Mouse (Mus musculus): ENCODE results near the gene Cfap20.
"Not testable (repeated sequence)": the region's sequence is repeated elsewhere in the genome, so short reads cannot be mapped to it uniquely, and the experiment has no call there.

Cfap20 gene

DNA sequence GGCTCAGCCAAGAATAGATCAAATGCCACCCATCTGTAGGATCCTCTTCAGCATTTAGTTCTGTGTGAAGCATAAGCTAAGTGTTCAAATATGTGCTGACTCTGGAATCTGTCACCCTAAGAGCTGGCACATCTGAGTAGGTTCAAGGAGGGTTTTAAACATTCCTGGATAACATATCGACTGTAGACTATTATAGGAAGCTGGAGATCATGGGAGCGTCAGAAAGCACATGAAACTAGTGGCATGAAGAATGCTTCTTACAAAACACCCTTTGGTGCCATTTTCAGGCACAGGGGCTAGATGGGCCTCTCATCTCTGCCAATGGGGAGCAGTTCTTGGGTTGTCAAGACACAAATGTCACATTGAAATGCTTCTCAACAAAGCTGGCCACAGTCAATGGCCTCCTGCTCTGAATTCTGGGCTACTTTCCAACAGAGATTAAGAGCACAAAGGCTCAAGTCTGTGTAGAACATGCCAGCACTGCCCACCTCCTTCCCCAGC lies 7.8 kb downstream of the Cfap20 start:
- in situ Hi-C loops (cut with MboI, MseI), result loop anchor here (5.0 to 10.0 kb wide), 3 partner anchors 40 to 452 kb away; partner anchors contain the start of genes Adgrg1 (in 1 of the 2), Usb1 (in 1 of the 2) and Zfp319 (in 1 of the 2)

DNA sequence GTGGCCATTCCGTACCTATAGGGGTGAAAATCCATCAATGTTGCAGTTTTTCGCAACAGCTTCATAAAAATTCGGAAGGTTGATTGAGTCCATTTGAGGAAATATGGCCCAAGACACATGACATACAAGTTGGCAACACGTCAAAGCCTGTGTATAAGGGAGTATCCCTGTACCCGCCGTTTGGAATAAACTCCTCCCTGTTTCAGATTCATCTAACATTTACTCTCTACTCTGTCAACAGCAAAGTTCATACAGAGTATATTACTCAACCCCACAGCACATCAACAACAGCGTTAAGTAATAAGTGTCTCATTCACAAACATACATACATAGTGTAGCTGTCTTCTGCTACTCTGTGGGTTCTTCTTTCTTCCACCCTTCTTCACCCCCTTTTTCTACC lies 10.0 kb downstream of the Cfap20 start:
- in situ Hi-C loops (cut with MboI, MseI), result loop anchor here (5.0 to 10.0 kb wide), 4 partner anchors 37 to 450 kb away; partner anchors contain the start of genes Adgrg1 (in 1 of the 2), Mmp15 (in 1 of the 2), Usb1 (in 1 of the 2) and Zfp319 (in 1 of the 2)

DNA sequence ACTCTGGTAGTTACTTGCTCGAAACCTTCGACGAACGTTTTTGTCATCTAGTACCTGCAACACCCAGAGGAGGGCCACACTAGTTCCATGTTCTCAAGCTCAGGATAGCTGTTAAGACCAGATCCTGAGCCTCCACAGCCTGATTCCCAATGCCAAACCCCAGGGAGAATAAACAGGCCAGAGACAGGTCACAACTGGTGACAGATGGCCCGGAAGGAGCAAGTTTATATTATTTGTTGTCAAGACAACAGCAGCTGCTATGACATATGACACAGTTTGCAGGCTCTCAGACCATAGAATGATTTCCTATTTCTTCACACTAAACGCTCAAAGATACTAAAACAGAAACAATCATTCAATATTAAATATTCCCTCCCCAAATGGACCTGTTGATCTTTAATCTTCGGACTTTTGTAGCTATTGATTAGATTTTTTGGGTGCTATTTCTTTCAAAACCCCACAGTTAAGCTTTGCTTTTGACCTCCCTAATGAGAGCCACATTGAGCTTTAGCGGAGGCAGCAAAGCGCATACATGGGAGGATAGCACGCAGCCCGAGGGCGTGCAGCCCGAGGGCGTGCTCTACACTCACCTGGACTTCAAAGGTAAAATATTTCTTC lies 12.4 kb downstream of the Cfap20 start:
- in situ Hi-C loops (cut with MboI, MseI), result loop anchor here in 1 of 2 experiments (5.0 to 10.0 kb wide), 2 partner anchors 70 to 448 kb away; partner anchors contain the start of genes Adgrg1 and Mmp15

DNA sequence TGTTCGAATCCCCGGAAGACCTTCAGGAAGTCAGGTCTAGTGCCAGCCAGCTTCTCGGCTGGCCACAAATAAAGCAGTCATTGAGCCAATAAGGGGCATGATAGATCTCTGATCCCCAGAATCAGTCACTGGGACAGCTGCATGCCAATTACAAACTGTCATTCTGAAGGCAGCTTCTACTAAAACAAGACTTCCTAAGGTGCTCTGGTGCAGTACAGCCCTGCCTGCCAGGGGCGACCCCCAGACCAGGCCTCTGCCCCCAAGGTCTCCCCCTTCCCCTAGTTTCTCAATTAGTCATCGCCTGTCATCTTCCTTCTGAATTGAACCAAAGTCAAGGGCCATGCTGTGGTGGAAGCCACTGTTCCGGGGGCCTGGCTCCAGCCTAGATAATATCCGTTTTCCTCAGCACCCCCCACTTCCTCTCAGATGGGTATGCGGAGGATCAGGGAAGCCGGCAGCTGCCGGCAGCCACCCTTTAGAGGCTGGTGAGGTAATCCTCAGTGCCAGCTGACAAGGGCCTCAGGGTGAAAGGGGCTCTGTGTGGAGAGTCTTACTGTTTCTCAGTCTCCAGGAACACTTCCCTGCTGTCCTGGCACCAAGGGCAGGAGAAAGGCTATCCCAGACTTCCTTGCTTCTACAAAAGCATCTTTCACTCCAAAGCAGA lies 23.2 kb downstream of the Cfap20 start:
- in situ Hi-C loops (cut with MboI, MseI), result no loop called here

DNA sequence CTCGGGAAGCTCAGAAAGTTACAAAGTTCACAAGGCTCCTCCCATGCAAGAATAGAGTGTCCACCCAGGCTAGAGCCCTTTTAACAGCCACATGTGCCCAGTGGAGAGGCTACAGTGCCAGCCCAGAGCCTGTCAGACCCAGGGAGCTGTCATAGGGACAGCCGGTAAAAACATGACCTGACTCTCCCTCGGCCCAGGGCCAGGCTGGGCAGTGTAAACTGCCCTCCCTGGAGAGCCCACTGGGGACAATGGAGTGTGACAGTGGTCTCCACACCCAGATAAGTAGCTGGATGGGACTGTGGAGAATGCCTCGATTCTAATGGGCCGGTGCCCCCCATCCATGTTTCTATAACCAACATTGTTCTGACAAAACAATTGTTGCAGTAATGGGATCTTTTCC lies 25.2 kb downstream of the Cfap20 start:
- in situ Hi-C loops (cut with MboI, MseI), result no loop called here

DNA sequence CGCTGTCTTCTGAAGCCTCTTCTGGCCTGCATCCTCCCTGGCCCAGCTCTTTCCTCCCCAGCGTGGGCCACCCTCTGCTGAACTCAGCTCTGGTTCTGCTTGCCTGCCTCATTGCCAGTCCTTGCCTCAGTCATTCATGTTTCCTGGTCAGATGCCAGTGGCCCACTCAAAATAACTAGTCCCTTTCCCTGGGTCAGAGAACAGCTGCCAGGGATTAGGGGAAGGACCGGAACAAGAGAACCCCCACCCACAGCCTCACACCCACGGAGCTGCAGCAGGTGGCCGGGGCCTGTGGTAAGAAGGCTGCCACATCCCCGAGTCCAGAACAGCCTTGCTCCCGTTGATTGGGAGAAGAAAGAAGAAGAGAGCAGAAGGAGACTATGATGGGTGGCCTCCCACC lies 33.6 kb downstream of the Cfap20 start:
- in situ Hi-C loops (cut with MboI, MseI), result no loop called here

DNA sequence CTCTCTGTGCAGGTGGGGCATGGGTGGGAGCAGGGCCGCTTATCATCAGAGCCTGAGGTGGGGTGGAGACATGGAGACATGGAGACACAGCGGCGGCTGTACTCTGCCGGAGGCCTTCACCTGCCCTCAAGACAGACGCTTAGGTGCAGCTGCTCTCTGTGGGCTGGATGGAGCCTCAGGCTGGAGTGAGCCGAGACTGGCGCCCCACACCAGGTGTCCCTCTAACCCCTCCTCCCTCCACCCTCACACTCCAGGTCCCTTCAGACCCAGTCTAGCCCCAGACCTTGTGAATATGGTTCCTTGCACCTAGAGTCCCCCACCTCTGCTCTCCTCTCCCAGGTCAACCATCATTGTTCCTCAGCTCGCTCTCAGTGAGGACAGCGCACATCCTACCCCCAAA lies 35.5 kb downstream of the Cfap20 start:
- in situ Hi-C loops (cut with MboI, MseI), result no loop called here

DNA sequence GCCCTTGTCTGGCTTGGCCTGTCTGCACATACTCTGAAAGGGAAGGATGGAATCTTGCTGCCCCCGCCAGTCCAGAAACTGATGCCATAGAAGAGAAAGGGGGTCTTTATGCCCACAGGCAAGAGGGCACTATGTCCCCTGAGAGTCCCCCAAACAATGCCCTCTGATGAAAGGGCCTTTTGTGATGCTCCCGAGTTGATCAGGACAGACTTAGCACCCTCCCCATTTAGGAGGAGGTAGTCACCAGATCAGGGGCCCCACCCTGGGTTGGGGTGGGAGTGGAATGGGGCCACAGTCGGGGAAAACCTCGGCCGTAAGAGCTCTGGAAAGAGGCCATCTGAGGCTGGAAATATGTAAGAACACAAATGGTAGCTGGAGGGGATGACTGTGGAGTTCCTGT lies 37.5 kb downstream of the Cfap20 start:
- in situ Hi-C loops (cut with MboI, MseI), result no loop called here

DNA sequence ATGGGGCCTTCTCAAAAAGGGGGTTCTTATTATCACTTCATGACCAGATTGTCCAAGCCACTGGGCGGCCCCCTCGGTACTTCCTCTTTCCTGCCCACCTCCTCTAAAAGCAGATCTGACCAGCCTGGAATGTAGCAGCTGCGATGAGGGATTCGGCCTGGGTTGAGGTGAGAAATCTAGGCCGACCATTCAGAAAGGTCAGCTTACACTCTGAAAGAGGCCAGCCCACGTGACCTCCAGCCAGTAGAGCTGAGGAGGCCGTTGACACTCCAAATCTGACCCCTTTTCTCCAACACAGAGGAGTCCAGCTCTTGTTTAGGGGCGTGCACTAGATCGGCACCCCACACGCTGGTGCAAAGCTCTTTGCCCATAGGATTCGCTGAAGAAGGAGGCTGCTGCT lies 37.9 kb downstream of the Cfap20 start:
- in situ Hi-C loops (cut with MboI, MseI), result no loop called here

DNA sequence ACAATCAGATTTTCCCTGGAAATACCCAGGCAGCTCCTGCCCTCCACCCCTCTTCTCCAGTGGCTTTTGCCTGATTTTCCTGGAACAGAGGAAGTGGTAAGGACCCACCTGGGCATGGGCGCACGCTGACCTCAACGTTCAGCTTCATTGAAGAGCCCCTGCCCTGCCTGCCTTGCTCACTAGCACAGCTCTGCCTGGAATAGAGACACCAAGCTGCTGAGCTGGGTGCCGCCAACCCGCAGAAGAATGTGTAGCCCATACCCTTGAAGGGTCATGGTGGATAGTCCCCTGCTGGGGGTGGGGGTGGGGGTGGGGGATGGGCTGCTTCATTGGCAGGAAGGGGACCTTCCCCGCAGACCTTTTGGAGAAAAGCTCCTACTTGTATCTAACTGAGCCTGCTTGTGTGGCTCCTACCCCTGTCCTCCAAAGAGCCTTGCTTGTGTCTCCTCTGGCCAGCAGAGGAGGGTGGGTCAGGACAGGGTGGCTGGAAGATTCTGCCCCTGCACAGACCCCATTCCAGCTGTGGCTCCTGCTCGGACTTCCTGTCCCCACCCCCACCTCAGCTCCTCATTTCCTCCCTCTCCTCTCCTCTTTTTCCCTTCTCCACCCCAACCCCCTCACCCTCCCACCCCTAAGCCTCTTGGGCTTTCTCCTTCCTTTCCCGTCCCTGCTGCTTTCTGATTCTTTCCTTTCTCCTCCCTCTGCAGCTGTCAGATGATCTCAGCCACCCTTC lies 39.3 kb downstream of the Cfap20 start:
- in situ Hi-C loops (cut with MboI, MseI), result no loop called here

DNA sequence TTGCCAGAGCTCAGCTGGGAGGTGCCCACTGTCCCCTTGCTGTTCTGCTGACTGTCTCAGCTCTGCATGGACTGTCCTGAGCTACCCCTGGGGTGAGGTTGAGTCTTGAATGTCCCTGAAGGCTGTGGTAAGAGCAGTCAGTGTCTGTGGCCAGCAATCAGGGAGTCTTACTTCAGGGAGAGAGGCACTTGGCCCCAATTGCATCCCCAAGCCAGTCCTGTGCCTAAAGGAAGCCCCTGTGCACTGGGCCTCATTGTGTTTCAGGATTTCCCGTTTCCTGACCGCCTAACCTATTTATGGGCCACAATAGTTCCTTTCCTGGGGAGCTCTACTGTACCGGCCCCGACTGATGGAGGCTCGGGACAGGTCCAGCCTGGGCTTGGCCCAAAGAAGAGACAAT lies 42.1 kb downstream of the Cfap20 start:
- in situ Hi-C loops (cut with MboI, MseI), result no loop called here

DNA sequence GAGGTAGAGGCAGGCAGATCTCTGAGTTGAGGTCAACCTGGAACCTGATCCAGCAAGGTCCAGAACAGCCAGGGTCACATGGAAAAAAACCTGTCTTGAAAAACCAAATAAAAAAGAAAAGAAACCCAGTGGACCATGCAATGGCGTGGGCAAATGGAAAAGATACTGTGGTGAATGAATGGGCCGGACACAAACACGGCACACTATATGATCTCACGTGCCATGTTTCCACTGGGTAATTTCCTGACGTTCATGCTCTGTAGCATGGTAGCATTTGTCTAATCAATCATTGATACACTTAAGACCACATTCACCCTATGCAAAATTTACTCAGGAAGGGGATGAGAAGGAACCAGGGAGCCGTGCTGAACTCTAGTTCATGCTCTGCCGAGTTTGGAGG lies 43.6 kb downstream of the Cfap20 start:
- in situ Hi-C loops (cut with MboI, MseI), result no loop called here

DNA sequence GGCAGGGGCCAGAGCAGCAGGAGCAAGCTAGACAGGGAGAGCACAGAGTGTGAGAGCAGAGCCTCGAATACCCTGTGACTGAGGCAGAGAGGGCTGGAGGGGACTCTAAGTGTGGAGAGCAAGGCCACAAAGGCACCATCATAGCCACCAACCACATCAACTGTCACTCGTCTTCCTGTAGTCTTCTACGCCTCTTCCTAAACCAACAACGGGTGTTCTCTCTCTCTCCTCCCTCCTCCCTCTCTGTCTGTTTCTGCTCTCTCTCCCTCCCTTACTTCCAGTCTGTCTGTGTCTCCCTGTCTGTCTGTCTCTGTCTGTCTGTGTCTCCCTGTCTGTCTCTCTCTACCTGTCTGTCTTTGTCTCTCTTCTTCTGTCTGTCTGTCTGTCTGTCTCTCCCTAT lies 44.4 kb downstream of the Cfap20 start:
- in situ Hi-C loops (cut with MboI, MseI), result no loop called here

DNA sequence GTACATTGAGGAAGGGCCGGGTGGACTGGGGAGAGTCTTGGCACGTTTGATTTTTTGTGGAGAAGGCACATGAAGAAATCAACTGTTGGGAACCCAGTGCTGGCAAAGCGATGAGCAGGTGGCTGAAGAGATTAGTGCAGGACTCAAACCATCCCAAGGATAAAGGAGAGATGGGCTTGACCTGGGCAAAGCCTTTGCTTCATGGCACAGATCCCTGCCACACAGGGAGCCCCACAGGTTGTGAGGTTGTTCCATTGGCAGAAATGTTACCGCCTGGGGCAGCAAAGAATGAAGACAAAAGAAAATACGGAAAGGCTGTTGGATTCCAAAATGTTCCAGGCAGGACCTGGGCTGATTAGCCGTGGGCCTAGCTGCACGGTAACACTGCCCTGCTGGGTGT lies 46.7 kb downstream of the Cfap20 start:
- in situ Hi-C loops (cut with MboI, MseI), result loop anchor here in 1 of 2 experiments (5.0 kb wide), 1 partner anchor 39 kb away; no protein-coding TSS in a partner anchor

DNA sequence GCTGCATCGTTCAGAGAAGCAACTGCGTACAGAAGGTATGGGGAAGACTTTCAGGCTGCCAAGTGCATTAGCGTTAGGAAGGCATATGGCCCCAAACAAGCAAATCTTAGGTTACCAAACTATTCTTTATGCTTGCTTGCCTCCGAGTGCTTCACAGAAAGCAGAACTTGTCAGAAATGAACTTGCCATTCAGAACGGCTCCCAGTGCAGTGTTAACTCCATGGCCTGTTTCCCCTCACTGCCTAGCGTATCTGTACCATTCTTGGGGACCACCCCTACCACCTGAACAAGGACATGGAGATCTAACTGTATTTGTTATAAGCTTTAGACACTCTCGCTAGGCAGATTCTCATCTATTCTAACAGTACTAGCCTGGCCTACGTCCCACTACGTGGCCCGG lies 47.4 kb downstream of the Cfap20 start:
- in situ Hi-C loops (cut with MboI, MseI), result loop anchor here in 1 of 2 experiments (5.0 kb wide), 1 partner anchor 40 kb away; no protein-coding TSS in a partner anchor

DNA sequence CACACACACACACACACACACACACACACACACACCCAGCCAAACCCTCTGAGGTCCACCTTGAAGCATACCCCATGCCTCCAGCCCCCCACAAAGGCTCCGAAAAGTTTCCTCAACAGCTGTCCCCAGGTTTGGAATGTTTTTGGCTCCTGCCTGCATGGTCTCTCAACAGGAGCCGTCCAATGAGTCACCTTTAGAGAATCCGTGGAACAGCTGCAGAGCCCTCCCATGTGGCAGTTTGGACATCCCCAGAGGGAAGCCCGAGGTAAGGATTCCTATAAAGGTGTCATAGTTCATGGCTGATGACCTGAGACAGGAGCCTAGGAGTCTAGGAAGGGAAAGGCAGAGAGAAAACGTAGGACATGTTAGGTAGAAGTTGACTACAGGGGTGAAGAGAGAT lies 48.6 kb downstream of the Cfap20 start:
- in situ Hi-C loops (cut with MboI, MseI), result loop anchor here in 1 of 2 experiments (5.0 kb wide), 1 partner anchor 41 kb away; no protein-coding TSS in a partner anchor

DNA sequence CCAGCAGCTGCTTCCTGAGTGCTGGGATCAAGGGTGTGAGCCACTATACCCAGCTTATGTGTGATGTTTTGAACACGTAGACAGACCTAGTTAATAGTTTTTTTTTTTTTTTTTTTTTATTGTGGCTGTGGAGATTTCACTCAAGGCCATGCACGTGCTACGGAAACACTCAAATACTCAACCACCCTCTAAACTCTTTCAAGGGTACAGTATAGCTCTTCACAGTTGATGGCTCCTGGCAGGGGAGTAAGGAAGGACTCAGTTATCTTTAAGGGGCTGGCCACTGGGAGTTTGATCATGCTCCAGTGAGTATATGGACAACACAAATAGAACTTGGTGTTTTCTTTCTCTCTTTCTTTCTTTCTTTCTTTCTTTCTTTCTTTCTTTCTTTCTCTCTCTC lies 50.2 kb downstream of the Cfap20 start:
- in situ Hi-C loops (cut with MboI, MseI), result no loop called here

DNA sequence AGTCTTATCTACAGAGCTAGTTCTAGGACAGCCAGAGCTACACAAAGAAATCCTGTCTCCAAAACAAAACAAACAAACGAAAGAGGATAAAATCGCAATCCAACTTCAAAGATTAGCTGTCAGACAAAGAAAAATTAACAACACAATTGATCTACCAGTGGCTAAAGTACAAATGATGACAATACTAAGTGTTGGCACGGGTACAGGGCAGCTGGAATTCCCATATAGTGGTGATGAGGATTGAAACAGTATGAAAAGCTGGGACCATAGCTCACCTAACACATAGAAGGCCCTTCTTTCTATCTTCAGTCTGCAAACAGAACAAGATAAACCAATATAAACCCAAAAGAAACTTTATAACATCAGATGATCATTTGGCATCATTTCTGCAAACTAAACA lies 53.1 kb downstream of the Cfap20 start:
- in situ Hi-C loops (cut with MboI, MseI), result no loop called here

DNA sequence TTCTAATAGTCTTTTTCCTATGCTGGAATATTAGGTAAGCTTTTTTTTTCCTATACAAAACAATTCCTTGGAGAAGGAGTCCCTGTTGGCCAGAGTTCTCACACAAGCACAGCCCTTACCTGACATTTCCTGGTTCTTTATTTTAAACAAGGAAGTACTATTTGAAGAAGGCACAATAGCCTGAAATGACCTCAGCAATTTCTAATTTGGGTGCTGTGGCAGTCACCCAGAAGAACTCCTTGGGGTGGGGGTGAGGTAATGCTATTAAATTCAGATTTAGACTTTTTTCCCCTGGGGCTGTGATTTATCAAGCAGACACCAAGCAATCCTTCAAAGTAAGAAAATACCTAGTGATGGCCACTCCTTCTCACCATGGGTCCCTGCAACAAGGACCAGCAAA lies 53.7 kb downstream of the Cfap20 start:
- in situ Hi-C loops (cut with MboI, MseI), result no loop called here

DNA sequence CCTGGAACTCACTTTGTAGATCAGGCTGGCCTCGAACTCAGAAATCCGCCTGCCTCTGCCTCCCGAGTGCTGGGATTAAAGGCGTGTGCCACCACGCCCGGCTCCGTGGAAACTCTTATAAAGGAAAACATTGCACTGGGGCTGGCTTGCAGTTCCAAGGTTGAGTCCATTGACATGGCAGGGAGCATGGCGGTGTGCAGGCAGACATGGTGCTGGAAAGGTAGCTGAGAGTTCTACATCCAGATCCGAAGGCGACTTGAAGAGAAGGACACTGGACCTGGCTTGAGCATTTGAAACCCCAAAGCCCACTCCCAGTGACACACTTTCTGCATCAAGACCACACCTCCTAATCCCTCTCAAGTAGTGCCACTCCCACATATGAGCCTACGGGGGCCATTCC lies 55.7 kb downstream of the Cfap20 start:
- in situ Hi-C loops (cut with MboI, MseI), result not testable (repeated sequence)

DNA sequence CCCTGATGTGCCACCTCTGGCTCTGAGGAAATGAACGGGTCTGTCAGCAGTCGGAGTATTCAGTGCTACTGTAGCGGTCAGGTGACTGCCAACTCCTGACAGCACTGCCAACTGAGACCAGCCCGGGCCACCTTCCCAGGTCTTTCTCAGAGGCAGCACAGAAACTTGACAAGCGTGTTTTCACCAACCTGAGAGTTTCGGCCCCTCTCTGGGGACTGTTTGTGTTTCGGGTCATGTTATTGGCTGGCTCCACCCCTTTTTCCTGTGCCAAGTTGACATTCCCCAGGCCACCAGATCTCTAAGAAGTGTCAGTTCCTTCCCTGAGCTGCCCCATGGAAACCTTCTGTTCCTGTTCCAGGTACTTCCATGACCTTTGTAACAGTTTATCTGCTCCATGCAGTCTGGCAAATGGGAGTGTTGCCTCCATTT lies 56.8 kb downstream of the Cfap20 start:
- in situ Hi-C loops (cut with MboI, MseI), result no loop called here

DNA sequence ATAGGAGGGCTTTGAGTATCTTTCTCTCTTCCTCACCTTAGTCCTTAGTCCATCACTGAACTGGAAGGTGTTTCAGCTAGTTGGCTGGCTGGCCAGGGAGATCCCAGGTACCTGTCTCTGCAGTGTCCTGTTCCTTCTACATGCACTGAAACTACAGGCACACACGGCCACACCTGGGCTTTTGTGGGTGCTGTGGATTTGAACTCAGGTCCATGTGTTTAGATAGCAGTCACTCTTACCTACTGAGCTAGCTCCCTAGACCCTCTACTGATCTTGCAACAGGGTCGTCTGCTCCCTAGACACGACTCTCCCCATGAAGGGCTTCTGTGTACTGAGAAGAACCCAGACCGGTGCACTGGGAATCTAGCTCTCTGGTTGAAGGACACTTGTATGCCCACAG lies 57.6 kb downstream of the Cfap20 start:
- in situ Hi-C loops (cut with MboI, MseI), result no loop called here
